ENCODE assay signal across 8 mouse cellular contexts in the genomic region with DNA sequence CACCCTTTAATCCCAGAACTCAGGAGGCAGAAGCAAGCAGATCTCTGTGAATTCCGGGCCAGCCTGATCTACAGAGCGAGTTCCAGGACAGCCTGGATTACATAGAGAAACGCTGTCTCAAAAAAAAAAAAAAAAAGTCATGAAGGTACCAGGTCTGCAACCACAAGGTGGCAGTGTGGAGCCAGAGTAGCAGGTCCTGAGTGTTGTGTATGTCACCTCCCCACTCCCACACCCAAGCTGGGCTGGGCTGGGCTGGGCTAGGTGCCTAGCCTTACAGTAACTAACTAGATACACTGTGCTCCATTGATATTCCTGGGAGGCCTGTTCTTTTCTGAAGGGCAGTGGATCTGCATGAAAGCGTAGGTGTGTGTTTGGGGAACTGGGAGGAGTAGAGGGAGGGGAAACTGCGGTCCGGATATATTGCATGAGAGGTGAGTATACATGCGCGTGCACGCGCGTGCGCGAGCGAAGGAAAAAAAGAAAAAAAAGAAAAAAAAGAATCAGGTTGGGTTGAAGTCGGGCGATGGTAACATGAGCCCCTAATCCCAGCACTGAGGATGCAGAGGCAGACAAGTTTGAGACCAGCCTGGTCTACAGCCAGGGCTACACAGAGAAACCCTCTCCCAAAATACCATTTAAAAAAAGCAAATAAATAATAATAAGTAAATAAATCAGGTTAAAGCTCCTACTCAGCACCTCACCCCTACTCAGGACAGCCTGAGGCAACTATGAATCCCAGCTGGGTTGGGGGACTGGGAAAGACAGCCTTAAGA. TPM values are rescaled to one million over a fixed set of nuclear protein-coding genes. Genes with fewer than 3 reads are reported as not detected.
DNase-seq lines count a peak whose midpoint lies in the region; ATAC-seq and TF ChIP-seq lines count a peak whose summit lies in the region.

No protein-coding gene starts in this region.

- H3K4me3 ChIP-seq in C2C12 (ENCODE audit: insufficient read depth, poor library complexity, severe bottlenecking), result no peak overlapping the region
- H3K4me3 ChIP-seq in embryonic facial prominence, embryonic 10.5 days, result no peak overlapping the region
- no peak overlapping the region for H3K4me3 ChIP-seq in kidney, embryonic 15.5 days (replicated peaks)
- no peak overlapping the region for H3K4me3 ChIP-seq in liver, adult 2 months (ENCODE audit: insufficient read depth, low read depth, low read length)
- H3K4me3 ChIP-seq in olfactory bulb, adult 2 months (ENCODE audit: insufficient read depth, low read depth, low read length), result no peak overlapping the region

- no peaks in the 10 kb centered on the region for H3K36me3 ChIP-seq in C2C12 (ENCODE audit: control insufficient read depth, insufficient read depth)
- no peaks in the 10 kb centered on the region for H3K36me3 ChIP-seq in embryonic facial prominence, embryonic 10.5 days (replicated peaks)
- H3K36me3 ChIP-seq in kidney, embryonic 15.5 days, result no peaks in the 10 kb centered on the region
- no peaks in the 10 kb centered on the region for H3K36me3 ChIP-seq in liver, adult 2 months (ENCODE audit: control insufficient read depth, insufficient read depth, low read length)

- H3K27me3 ChIP-seq in C2C12 (ENCODE audit: control insufficient read depth, insufficient read depth, insufficient read length), result peaks cover 18% of the 10 kb centered on the region
- no peaks in the 10 kb centered on the region for H3K27me3 ChIP-seq in embryonic facial prominence, embryonic 10.5 days (replicated peaks; ENCODE audit: low read depth, poor library complexity, severe bottlenecking)
- H3K27me3 ChIP-seq in kidney, embryonic 15.5 days, result no peaks in the 10 kb centered on the region
- H3K27me3 ChIP-seq in liver, adult 2 months (ENCODE audit: control insufficient read depth, insufficient read depth, low read length), result no peaks in the 10 kb centered on the region

- H3K9ac ChIP-seq in kidney, embryonic 15.5 days, result no peak overlapping the region
- H3K9ac ChIP-seq in liver, adult 2 months (ENCODE audit: low read depth, low read length), result no peak overlapping the region

- H3K4me2 ChIP-seq in kidney, embryonic 15.5 days, result no peak overlapping the region

- H3K9me3 ChIP-seq in embryonic facial prominence, embryonic 10.5 days, result no peaks in the 10 kb centered on the region
- no peaks in the 10 kb centered on the region for H3K9me3 ChIP-seq in kidney, embryonic 15.5 days (replicated peaks)

- 80% methylated on average over 16 of the region's 16 CpGs for WGBS in embryonic facial prominence, embryonic 10.5 days
- 80% methylated on average over 16 of the region's 16 CpGs for WGBS in kidney, embryonic 15.5 days
- 35% methylated on average over 16 of the region's 16 CpGs for WGBS in liver, adult 2 months
- 84% methylated on average over 16 of the region's 16 CpGs for WGBS in olfactory bulb, adult 2 months

- H3K79me2 ChIP-seq in C2C12 (ENCODE audit: control insufficient read depth, insufficient read depth), result no peaks in the 10 kb centered on the region
- H3K79me2 ChIP-seq in liver, adult 2 months (ENCODE audit: control insufficient read depth, insufficient read depth, low read length), result no peaks in the 10 kb centered on the region

- TF ChIP-seq POLR2A in liver, adult 2 months (IDR thresholded peaks at IDR 0.05; ENCODE audit: extremely low read depth, insufficient read depth, low read length), result no peak
- TF ChIP-seq POLR2A in olfactory bulb, adult 2 months (IDR thresholded peaks at IDR 0.05; ENCODE audit: insufficient read depth, low read depth, low read length), result no peak

- ATAC-seq in kidney, embryonic 15.5 days (replicated peaks; ENCODE audit: low FRiP score), result peak; percentile 79; the same call in 1 of the 2 replicates

- H3ac ChIP-seq in C2C12 (ENCODE audit: control insufficient read depth, insufficient read length, low read depth), result no peak overlapping the region

- H3K27ac ChIP-seq in embryonic facial prominence, embryonic 10.5 days (replicated peaks), result no peak overlapping the region
- H3K27ac ChIP-seq in kidney, embryonic 15.5 days, result no peak overlapping the region
- H3K27ac ChIP-seq in liver, adult 2 months (replicated peaks; ENCODE audit: insufficient read depth, low read depth, low read length), result no peak overlapping the region; the same call in 1 of the 2 replicates
- H3K27ac ChIP-seq in olfactory bulb, adult 2 months (ENCODE audit: insufficient read depth, low read depth, low read length), result no peak overlapping the region

- no peaks in the 10 kb centered on the region for H3K4me1 ChIP-seq in embryonic facial prominence, embryonic 10.5 days
- no peaks in the 10 kb centered on the region for H3K4me1 ChIP-seq in kidney, embryonic 15.5 days
- peaks cover 16% of the 10 kb centered on the region for H3K4me1 ChIP-seq in liver, adult 2 months (ENCODE audit: control insufficient read depth, insufficient read depth, low read length)
- no peaks in the 10 kb centered on the region for H3K4me1 ChIP-seq in olfactory bulb, adult 2 months (ENCODE audit: control insufficient read depth, insufficient read depth, low read length)

- peak; percentile 61 for TF ChIP-seq CTCF in C2C12 (IDR thresholded peaks at IDR 0.05; ENCODE audit: control insufficient read depth, insufficient read depth, insufficient read length)
- TF ChIP-seq CTCF in liver, adult 2 months (IDR thresholded peaks at IDR 0.05; ENCODE audit: low read depth, low read length), result peak; percentile 79
- TF ChIP-seq CTCF in olfactory bulb, adult 2 months (IDR thresholded peaks at IDR 0.05; ENCODE audit: insufficient read depth, low read depth, low read length), result 0 out of 2 replicates have a peak, but pooled peaks have one; percentile 17

- H3K79me3 ChIP-seq in C2C12 (ENCODE audit: low read depth), result no peaks in the 10 kb centered on the region

- DNase-seq in adrenal gland, adult 18-20 months (ENCODE audit: low spot score in 2 of 2), result peak; percentile 55 to 72
- DNase-seq in embryonic facial prominence, embryonic 10.5 days (ENCODE audit: low spot score), result peak; percentile 76
- DNase-seq in heart, adult 11 months, result peak; percentile 95
- peak; percentile 86 for DNase-seq in liver, adult 2 months (ENCODE audit: extremely low read depth, low read depth, low spot score)
- peak; percentile 78 for DNase-seq in testis, postnatal 14 days (ENCODE audit: low spot score)

TF ChIP-seq in C2C12, 6 proteins besides CTCF, POLR2A, EP300 and RAD21:
- TF ChIP-seq MYOD1 (IDR thresholded peaks at IDR 0.05; ENCODE audit: control insufficient read depth, insufficient read length, low read depth) (no peak), FOSL1 (IDR thresholded peaks at IDR 0.05; ENCODE audit: insufficient read depth, low read length, poor library complexity, severe bottlenecking) (no peak), MAX (IDR thresholded peaks at IDR 0.05) (no peak), CEBPB (IDR thresholded peaks at IDR 0.05; ENCODE audit: low read depth) (no peak), MYOG (IDR thresholded peaks at IDR 0.05; ENCODE audit: control insufficient read depth, extremely low read depth, insufficient read length) (no peak), USF1 (IDR thresholded peaks at IDR 0.05; ENCODE audit: low read depth) (no peak)

RNA-seq across cellular contexts. Expression of a gene that starts 14.5 kb away (rescaled TPM):
- polyA plus RNA-seq in C2C12 (2012; fragmentation: generic; extraction: Trizol), result not detected
- total RNA-seq in adrenal gland, adult 18-20 months (2021), result not detected
- 0.08 TPM in 1 of 2 replicates, not detected in the other for polyA plus RNA-seq in embryonic facial prominence, embryonic 10.5 days (2016; fragmentation: Nextera tagmentation; extraction: Ambion mirVana)
- polyA plus RNA-seq in kidney, embryonic 15.5 days (2015; fragmentation: Nextera tagmentation; extraction: Ambion mirVana), result not detected in 2 replicates
- total RNA-seq in liver, adult 2 months (2014; rRNA removed), result not detected in 2 replicates
- polyA plus RNA-seq in liver, adult 2 months (2012; rRNA removed), result not detected in 2 replicates
- not detected in 2 replicates for polyA plus RNA-seq in olfactory bulb, adult 2 months (2012; ENCODE audit: insufficient read depth, insufficient read length, low replicate concordance, missing spikeins)

RNA-seq across cellular contexts. Expression of a gene that starts 24.6 kb away (rescaled TPM):
- not detected for polyA plus RNA-seq in C2C12 (2012; fragmentation: generic; extraction: Trizol)
- under 1 TPM; 0.46 to 0.90 TPM for total RNA-seq in adrenal gland, adult 18-20 months (2021)
- 0.06 TPM in 1 of 2 replicates, not detected in the other for polyA plus RNA-seq in embryonic facial prominence, embryonic 10.5 days (2016; fragmentation: Nextera tagmentation; extraction: Ambion mirVana)
- polyA plus RNA-seq in kidney, embryonic 15.5 days (2015; fragmentation: Nextera tagmentation; extraction: Ambion mirVana), result 7.1 and 9.8 TPM in 2 replicates
- total RNA-seq in liver, adult 2 months (2014; rRNA removed), result 0.20 TPM in 1 of 2 replicates, not detected in the other
- polyA plus RNA-seq in liver, adult 2 months (2012; rRNA removed), result 0.11 and 15.8 TPM in 2 replicates
- not detected in 2 replicates for polyA plus RNA-seq in olfactory bulb, adult 2 months (2012; ENCODE audit: insufficient read depth, insufficient read length, low replicate concordance, missing spikeins)

Comparison
In these comparisons a context has a peak if more than half of its experiments do, and no peak if none do; other contexts are left out.
1. CTCF ChIP-seq: peak in every context shown above with its lines; median percentile 79 in liver, adult 2 months; 61 in C2C12; 17 in olfactory bulb, adult 2 months.